Mouse (Mus musculus) heart, embryonic 10.5 days (tissue): ENCODE data around the gene Ppil3. TPM values are rescaled to one million over a fixed set of nuclear protein-coding genes. Genes with fewer than 3 reads are reported as not detected.

Experiments
- DNase-seq: peaks from one replicate; pipeline ENCODE4 v3.0.0-alpha.2; 2017; ENCODE audit warnings: low spot score
- H3K27ac ChIP-seq: fragments of 300-500 bp; sonication (generic); 2 replicates; pipeline ENCODE4 v1.5.1; 2016; ENCODE audit warnings: mild to moderate bottlenecking
- H3K27me3 ChIP-seq: fragments of 300-500 bp; sonication (generic); 2 replicates; pipeline ENCODE4 v1.6.1; 2016; ENCODE audit warnings: mild to moderate bottlenecking; ENCODE audit not compliant: poor library complexity, insufficient read depth, severe bottlenecking
- H3K36me3 ChIP-seq: fragments of 300-500 bp; sonication (generic); 2 replicates; pipeline ENCODE4 v1.6.1; 2016; ENCODE audit warnings: mild to moderate bottlenecking, moderate library complexity
- H3K4me1 ChIP-seq: fragments of 300-500 bp; sonication (generic); 2 replicates; pipeline ENCODE4 v1.6.1; 2016; ENCODE audit warnings: mild to moderate bottlenecking
- H3K4me3 ChIP-seq: fragments of 300-500 bp; sonication (generic); 2 replicates; pipeline ENCODE4 v1.5.1; 2016; ENCODE audit warnings: mild to moderate bottlenecking, moderate library complexity
- H3K9me3 ChIP-seq: fragments of 300-500 bp; sonication (generic); 2 replicates; pipeline ENCODE4 v1.6.1; 2016; ENCODE audit warnings: mild to moderate bottlenecking, moderate library complexity
- WGBS: fragments of 180-500 bp; shearing (Covaris S2); methylation state at CpG from one replicate; pipeline ENCODE4 v1.1.7; 2016; 5-methylcytosine and 5-hydroxymethylcytosine counted together
- polyA plus RNA-seq: library from polyadenylated mRNA; unstranded; fragments of >200 nt; fragmentation: Nextera tagmentation; extraction: Ambion mirVana; gene quantifications from 2 replicates; pipeline ENCODE4 v1.2.1, GENCODE M21; 2016

The Ppil3 gene
- polyA plus RNA-seq, 1 experiment from 2014 or later, result 47.7 TPM

DNA sequence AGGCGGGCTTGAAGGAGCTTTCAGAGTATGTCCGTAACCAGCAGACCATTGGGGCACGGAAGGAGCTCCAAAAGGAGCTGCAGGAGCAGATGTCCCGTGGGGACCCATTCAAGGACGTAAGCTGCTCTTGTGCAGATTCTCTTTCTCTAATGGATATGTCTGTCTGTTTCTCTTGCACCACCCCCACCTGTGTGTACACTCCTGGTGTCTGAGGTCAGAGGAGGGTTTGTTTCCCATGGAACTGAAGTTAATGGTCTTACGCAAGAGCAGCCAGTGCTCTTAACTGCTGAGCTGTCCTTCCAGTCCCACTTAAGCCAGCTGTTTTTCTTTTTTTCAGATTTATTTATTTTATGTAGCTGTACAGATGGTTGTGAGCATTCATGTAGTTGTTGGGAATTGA lies 43.9 kb downstream of the Ppil3 start:
- peak; percentile 39 for DNase-seq
- 92% methylated on average over 6 of the region's 6 CpGs for whole genome bisulfite sequencing
- Histone ChIP-seq H3K9me3 (no peaks in the 10 kb centered on the region), H3K4me3 (no peak overlapping the region), H3K27ac (no peak overlapping the region), H3K36me3 (peaks cover 92% of the 10 kb centered on the region), H3K27me3 (no peaks in the 10 kb centered on the region), H3K4me1 (no peaks in the 10 kb centered on the region)

DNA sequence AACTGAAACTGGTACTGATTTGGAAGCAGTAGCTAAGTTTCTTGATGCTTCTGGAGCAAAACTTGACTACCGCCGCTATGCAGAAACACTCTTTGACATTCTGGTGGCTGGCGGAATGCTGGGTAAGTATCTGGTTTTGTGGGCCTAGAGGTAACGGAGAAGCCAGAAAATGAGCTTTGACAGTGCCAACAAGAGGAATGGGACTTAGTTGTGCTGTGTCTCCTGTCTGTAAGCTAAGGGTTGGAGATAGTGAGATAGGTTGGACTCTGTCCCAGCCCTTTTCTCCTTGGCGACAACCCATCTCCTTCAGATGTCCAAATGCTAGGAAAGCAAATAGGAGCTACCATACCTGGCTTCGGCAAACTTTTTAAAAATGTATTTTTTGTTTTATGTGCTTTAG lies 47.6 kb downstream of the Ppil3 start:
- WGBS, result 92% methylated on average over 6 of the region's 6 CpGs
- no peak for DNase-seq
- Histone ChIP-seq H3K9me3 (no peaks in the 10 kb centered on the region), H3K27ac (no peak overlapping the region), H3K4me3 (no peak overlapping the region), H3K36me3 (peaks cover 83% of the 10 kb centered on the region), H3K27me3 (no peaks in the 10 kb centered on the region), H3K4me1 (0 out of 2 replicates have a peak, but pooled peaks cover 3% of the 10 kb centered on the region)

DNA sequence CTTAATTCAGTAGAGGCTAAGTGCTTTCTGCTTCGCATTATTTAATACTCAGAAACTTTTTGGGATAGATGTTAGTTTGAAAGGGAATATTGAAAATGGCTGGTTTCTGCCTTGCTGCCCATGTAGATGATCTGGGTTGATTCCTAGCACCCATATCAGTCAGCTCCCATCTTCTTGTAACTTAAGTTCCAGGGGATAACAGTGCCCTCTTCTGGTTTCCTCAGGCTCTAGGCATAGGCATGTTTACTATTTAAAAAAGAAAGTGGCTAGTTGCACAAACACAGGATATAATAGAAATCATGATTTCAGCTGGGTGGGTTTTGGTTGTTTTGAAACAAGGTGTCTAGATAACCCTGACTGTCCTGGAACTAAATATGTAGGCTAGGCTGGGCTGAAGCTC lies 49.1 kb downstream of the Ppil3 start:
- 100% methylated on average over 1 of the region's 1 CpGs for WGBS
- DNase-seq, result no peak
- Histone ChIP-seq H3K4me1 (peaks cover 10% of the 10 kb centered on the region), H3K27ac (no peak overlapping the region), H3K9me3 (no peaks in the 10 kb centered on the region), H3K36me3 (peaks cover 67% of the 10 kb centered on the region), H3K27me3 (no peaks in the 10 kb centered on the region), H3K4me3 (no peak overlapping the region)

DNA sequence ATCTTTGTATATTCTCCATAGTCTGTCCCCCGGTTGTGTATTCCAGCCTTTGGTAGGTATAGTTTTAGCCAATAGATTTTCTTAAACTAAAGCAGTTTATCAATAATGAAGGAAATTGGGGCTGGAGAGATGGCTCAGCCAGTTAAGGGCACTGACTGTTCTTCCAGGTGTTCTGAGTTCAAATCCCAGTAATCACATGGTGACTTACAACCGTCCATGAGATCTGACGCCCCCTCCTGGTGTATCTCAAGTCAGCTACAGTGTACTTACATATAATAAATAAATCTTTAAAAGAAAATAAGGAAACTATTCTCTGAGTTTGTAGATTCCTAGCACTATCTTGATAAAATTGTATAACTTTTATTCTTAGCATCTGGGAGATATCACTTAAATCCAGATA lies 49.9 kb downstream of the Ppil3 start:
- Histone ChIP-seq H3K27ac (no peak overlapping the region), H3K27me3 (no peaks in the 10 kb centered on the region), H3K4me1 (peaks cover 14% of the 10 kb centered on the region), H3K36me3 (peaks cover 59% of the 10 kb centered on the region), H3K4me3 (no peak overlapping the region), H3K9me3 (no peaks in the 10 kb centered on the region)
- no peak for DNase-seq
- 85% methylated on average over 3 of the region's 3 CpGs for WGBS

DNA sequence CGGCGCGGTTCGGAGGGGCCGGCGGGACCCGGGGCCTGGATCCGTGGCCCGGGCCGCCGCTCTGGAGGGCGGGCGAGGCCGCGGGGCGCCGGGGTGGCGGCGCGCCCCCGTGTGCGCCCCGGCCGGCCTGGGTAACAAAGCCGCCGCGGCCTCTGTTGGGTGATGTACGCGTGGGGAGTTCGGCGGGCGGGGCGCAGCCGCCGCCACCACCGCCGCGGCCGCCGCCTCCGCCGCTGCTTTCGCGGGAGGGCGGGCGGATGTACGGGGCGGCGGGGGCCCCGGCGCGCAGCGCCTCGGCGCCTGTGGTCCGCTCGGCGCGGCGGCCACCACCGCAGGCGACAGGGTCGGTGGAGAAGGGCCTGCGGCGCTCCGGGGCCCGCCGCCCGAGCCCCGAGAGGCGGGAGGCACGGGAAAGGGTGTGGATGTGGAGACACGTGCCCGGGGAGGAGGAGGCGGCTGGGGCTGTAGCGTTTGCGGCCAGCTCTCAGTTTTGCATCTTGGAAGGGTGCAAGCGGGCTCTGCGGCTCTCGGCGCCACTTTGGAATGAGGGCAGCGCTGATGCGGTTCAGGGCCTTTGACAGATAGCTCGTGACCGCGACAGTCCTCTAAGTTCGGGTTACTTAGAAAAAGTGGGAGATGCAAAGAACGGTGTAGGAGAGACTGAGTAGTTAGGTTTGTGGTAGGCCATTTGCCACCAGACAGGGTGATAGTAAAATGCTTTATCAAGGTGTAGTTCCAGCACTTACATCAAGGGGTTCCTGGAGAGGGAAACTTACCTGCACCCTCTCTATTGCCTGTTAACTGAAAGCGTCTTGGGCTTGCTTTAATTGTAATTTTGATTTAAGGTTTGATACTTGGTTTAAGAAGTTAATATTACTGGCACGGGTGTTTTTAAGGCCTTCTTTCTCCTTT lies 51.7 kb downstream of the Ppil3 start:
- under 1% methylated on average over 86 of the region's 90 CpGs for WGBS
- Histone ChIP-seq H3K4me1 (peaks cover 14% of the 10 kb centered on the region), H3K27ac (peak overlapping the region; percentile 100), H3K9me3 (no peaks in the 10 kb centered on the region), H3K36me3 (peaks cover 41% of the 10 kb centered on the region), H3K4me3 (peak overlapping the region; percentile 91), H3K27me3 (no peaks in the 10 kb centered on the region)
- peak; percentile 81 for DNase-seq

DNA sequence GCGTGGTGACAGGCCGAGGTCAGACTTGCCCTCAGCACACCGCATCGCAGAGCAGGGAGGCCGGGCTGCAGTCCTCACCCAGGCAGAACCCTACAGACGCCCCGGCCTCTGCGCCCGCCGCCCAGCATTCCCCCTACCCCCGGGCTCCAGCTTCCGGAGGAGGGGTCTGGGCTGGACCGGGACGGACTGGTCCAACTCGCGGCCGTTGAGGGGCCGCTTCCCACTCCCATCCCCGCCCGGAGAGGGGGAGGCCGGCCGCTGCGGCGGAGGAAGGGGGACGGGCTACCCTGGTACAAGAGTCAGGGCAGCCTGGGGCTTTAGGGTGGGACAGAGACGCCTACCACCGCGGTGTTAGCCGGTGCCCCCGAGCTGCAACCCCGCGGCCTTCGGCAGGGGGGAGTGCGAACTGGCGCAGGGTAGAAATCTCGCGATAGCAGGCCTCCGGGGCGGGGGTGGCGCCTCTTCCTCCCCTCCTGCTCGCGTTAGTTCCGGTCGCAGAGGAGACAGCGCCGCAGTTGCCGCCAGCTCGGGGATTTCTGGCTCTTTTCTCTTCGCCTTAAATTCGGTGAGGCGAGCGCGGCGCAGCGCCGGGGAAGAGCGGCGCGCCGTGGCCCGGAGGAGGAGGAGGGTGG lies 52.5 kb downstream of the Ppil3 start, which contains the start of gene Bzw1:
Bzw1 (plus strand) TSS at position 247 of the 632 bp plus-strand sequence.
- under 1% methylated on average over 56 of the region's 61 CpGs for WGBS
- no peaks in the 10 kb centered on the region for H3K9me3 ChIP-seq
- no peaks in the 10 kb centered on the region for H3K27me3 ChIP-seq
- peaks cover 33% of the 10 kb centered on the region for H3K36me3 ChIP-seq
- peak within 1 kb of the TSS; percentile 100 for H3K27ac ChIP-seq
- peak within 1 kb of the TSS; percentile 91 for H3K4me3 ChIP-seq
- DNase-seq, result peak; percentile 95
- H3K4me1 ChIP-seq, result peaks cover 14% of the 10 kb centered on the region

DNA sequence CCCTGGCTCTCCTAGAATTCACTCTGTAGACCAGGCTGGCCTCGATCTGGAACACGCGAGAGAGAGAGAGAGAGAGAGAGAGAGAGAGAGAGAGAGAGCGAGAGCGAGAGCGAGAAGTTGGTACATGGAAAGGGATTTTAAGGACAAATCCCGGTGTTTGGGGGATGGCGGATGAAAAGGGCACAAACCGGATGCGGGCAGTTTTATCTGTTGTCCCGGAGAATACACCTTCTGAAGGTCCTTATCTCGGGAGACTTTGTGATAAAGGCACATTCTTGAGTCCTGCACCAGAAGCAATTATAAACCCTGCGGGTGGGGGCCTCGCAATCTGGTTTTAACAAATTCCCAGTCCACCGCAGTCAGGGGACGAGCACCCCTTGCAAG lies 53.0 kb downstream of the Ppil3 start:
- WGBS, result under 1% methylated on average over 16 of the region's 16 CpGs

DNA sequence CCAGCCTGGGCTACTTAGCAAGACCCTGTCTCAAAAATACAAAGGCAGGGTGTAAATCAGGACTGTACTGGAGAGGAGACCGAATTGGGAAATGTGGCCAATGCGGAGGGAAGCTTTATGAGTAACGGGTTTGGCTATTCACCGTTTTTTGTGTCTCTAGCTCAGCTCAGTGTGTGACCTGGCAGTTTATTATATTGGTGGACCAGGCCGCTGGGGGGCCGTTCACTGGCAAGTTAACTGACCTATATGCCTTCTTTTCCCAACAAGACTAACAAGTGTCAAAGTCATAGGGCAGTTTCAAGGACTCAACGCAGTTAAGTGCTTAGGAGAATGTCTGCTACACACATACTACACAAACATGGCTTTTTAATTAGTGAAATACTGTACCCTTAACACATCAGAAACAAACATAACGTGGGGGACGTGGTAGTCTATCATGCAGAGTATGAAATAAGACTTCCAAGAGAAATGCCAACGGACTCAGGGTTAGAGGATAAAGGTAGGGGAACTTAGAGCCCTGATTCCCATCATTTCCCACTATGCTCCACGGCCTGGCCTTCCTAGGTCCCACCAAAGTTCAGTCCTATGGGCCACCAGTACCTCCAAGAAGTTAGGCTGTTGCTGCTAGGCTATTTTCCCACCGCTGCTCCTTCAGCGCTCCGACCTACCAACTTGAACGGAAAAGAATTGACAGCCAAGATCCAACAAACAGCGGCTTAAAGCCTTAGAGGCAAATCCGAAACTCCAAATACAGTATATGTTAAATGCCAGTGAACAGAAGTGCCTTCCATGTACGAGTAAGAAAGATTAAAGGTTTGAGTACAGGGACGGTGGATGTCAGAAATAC lies 53.6 kb downstream of the Ppil3 start:
- H3K9me3 ChIP-seq, result no peaks in the 10 kb centered on the region
- no peak for DNase-seq
- peaks cover 14% of the 10 kb centered on the region for H3K4me1 ChIP-seq
- H3K27me3 ChIP-seq, result no peaks in the 10 kb centered on the region
- peaks cover 22% of the 10 kb centered on the region for H3K36me3 ChIP-seq
- H3K4me3 ChIP-seq, result peak overlapping the region; percentile 91
- peak overlapping the region; percentile 100 for H3K27ac ChIP-seq
- WGBS, result 42% methylated on average over 19 of the region's 19 CpGs

More for the DNA sequence above, 53.0 kb downstream of the Ppil3 start:
- Histone ChIP-seq H3K36me3 (peaks cover 28% of the 10 kb centered on the region), H3K4me3 (peak overlapping the region; percentile 91), H3K9me3 (no peaks in the 10 kb centered on the region), H3K27me3 (no peaks in the 10 kb centered on the region), H3K4me1 (peaks cover 14% of the 10 kb centered on the region), H3K27ac (peak overlapping the region; percentile 100)
- DNase-seq, result peak; percentile 79

DNA sequence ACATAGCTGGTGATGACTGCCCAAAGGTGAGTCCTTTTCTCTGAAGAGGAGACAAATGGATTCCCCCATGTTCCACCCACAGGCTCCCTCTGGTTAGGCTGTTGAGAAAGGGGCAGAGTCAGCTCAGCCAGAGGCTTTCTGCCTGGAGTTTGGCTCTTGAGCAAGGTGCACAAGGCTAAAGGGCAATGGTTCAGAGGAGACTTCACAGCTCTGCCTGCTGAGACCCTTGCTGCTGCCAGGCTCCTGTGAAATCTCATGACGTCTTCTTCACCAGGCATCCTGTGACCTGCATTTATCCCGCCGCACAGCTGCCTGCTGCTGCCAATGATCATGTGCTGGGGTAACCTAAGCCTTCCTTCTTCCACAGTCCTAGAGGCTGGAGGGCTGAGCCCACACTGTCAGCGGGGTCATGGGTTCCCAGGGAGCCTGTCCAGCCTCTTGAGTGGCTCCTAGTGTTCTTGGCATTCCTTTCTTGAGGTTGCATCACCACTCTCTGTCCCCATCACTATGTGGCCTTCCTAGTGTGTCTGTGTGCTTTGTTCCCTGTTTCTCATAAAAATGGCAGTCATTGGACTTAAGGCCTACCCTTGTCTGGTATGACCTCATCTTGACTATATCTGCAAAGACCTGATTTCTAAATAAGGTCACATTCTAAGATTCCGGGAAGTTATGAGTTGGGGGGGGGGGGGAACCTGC lies 62.6 kb downstream of the Ppil3 start:
- H3K27me3 ChIP-seq, result no peaks in the 10 kb centered on the region
- H3K36me3 ChIP-seq, result no peaks in the 10 kb centered on the region
- no peak overlapping the region for H3K27ac ChIP-seq
- DNase-seq, result peak; percentile 71
- WGBS, result 64% methylated on average over 5 of the region's 5 CpGs
- H3K9me3 ChIP-seq, result no peaks in the 10 kb centered on the region
- no peaks in the 10 kb centered on the region for H3K4me1 ChIP-seq
- H3K4me3 ChIP-seq, result no peak overlapping the region

Other genes with a start within 250 kb of the Ppil3 start
- 1.1 and 2.7 TPM in 2 replicates for gene Aox4, start 235.1 kb downstream of the Ppil3 start, polyA plus RNA-seq
- 0.05 TPM in 1 of 2 replicates, not detected in the other for gene Aox2, start 167.2 kb downstream of the Ppil3 start, polyA plus RNA-seq
- gene Bzw1, start 52.6 kb downstream of the Ppil3 start, polyA plus RNA-seq, result 287 and 342 TPM in 2 replicates
- 117 TPM in 2 replicates for gene Clk1, start 21.4 kb downstream of the Ppil3 start, polyA plus RNA-seq
- gene Nif3l1, start 335 bp downstream of the Ppil3 start, polyA plus RNA-seq, result 35.7 and 48.5 TPM in 2 replicates
- 33.6 and 39.8 TPM in 2 replicates for gene Orc2, start 59.6 kb upstream of the Ppil3 start, polyA plus RNA-seq
- gene Fam126b, start 140.8 kb upstream of the Ppil3 start, polyA plus RNA-seq, result 4.3 and 6.4 TPM in 2 replicates
- gene Ndufb3, start 140.9 kb upstream of the Ppil3 start, polyA plus RNA-seq, result 172 and 198 TPM in 2 replicates